Mouse (Mus musculus) layer of hippocampus, adult 8-10 months (tissue): ENCODE measurements at regions not wholly inside any gene's neighbourhood (a gene's known extent, or its start where the extent isn't known, plus 50 kb on each side); places are given as distances from the start of the nearest gene placed in this dataset.

ENCODE experiments used
- DNase-seq, 2 experiments: peaks; one replicate each; pipeline ENCODE4 v3.0.0; 2022; ENCODE audit warnings: low spot score in 2 of 2

GRCm38 (mm10) chr9:41513701-41514100 lies 352.2 kb upstream of the Ubash3b start:
- DNase-seq: no peak

GRCm38 (mm10) chr9:41509597-41509996 lies 348.1 kb upstream of the Ubash3b start:
- no peak for DNase-seq

- DNase-seq: no peak
These were observed 347.2 kb upstream of the Ubash3b start for GRCm38 (mm10) chr9:41508746-41509145.

- DNase-seq: peak; percentile 33 to 34
These were observed 336.8 kb upstream of the Ubash3b start for GRCm38 (mm10) chr9:41498326-41498725.

- no peak for DNase-seq
These were observed 328.6 kb upstream of the Ubash3b start for GRCm38 (mm10) chr9:41490112-41490511.

- no peak for DNase-seq
These were observed 326.5 kb upstream of the Ubash3b start for GRCm38 (mm10) chr9:41488046-41488445.

- no peak for DNase-seq
These were observed 321.7 kb upstream of the Ubash3b start for GRCm38 (mm10) chr9:41483218-41483617.

- no peak for DNase-seq
These were observed 320.2 kb upstream of the Ubash3b start for GRCm38 (mm10) chr9:41481611-41482266.

- DNase-seq: no peak
These were observed 318.6 kb upstream of the Ubash3b start for GRCm38 (mm10) chr9:41479854-41480749.

- DNase-seq: no peak
These were observed 317.6 kb upstream of the Ubash3b start for GRCm38 (mm10) chr9:41479085-41479484.

- no peak for DNase-seq
These were observed 316.8 kb upstream of the Ubash3b start for GRCm38 (mm10) chr9:41478106-41478848.

- DNase-seq: no peak
These were observed 313.8 kb upstream of the Ubash3b start for GRCm38 (mm10) chr9:41475326-41475725.

GRCm38 (mm10) chr9:41474945-41475297 lies 313.4 kb upstream of the Ubash3b start:
- no peak for DNase-seq

GRCm38 (mm10) chr9:41474244-41474944 lies 312.9 kb upstream of the Ubash3b start:
- peak; percentile 89 to 92 for DNase-seq

GRCm38 (mm10) chr9:41473506-41473905 lies 312.0 kb upstream of the Ubash3b start:
- no peak for DNase-seq

GRCm38 (mm10) chr9:41471345-41471744 lies 309.8 kb upstream of the Ubash3b start:
- DNase-seq: no peak

- no peak for DNase-seq
These were observed 308.5 kb upstream of the Ubash3b start for GRCm38 (mm10) chr9:41470010-41470409.

- no peak for DNase-seq
These were observed 307.9 kb upstream of the Ubash3b start for GRCm38 (mm10) chr9:41469414-41469813.

GRCm38 (mm10) chr9:41464057-41464685 lies 302.7 kb upstream of the Ubash3b start:
- peak; percentile 72 to 86 for DNase-seq

- DNase-seq: peak; percentile 80 to 91
These were observed 300.2 kb upstream of the Ubash3b start for GRCm38 (mm10) chr9:41461742-41462141.

- DNase-seq: no peak
These were observed 299.2 kb upstream of the Ubash3b start for GRCm38 (mm10) chr9:41460709-41461108.
